8 mouse cellular contexts compared by ENCODE assay signal in genomic region chr6:13838677-13839344, GRCm38 (mm10). TPM values are rescaled to one million over a fixed set of nuclear protein-coding genes. Genes with fewer than 3 reads are reported as not detected.
DNase-seq lines count a peak whose midpoint lies in the region; ATAC-seq lines count a peak whose summit lies in the region.

No protein-coding gene starts in this region.

- peak overlapping the region; percentile 86 for H3K27ac ChIP-seq in embryonic facial prominence, embryonic 14.5 days (replicated peaks; ENCODE audit: low read depth, low read length)
- peak overlapping the region; percentile 70 for H3K27ac ChIP-seq in heart, embryonic 11.5 days (ENCODE audit: low read depth, low read length)
- H3K27ac ChIP-seq in kidney, embryonic 16.5 days (ENCODE audit: low read length) = no peak overlapping the region
- peak overlapping the region; percentile 97 for H3K27ac ChIP-seq in midbrain, embryonic 16.5 days (ENCODE audit: low read length)

- H3K9ac ChIP-seq in embryonic facial prominence, embryonic 14.5 days (ENCODE audit: low read depth, low read length) = peak overlapping the region; percentile 87
- H3K9ac ChIP-seq in heart, embryonic 11.5 days (ENCODE audit: low read depth, low read length) = peak overlapping the region; percentile 82
- H3K9ac ChIP-seq in kidney, embryonic 16.5 days (replicated peaks; ENCODE audit: low read length) = peak overlapping the region; percentile 84
- peak overlapping the region; percentile 74 for H3K9ac ChIP-seq in midbrain, embryonic 16.5 days (ENCODE audit: low read depth, low read length)

- no peaks in the 10 kb centered on the region for H3K27me3 ChIP-seq in embryonic facial prominence, embryonic 14.5 days (replicated peaks; ENCODE audit: control insufficient read depth, insufficient read depth, low read length)
- no peaks in the 10 kb centered on the region for H3K27me3 ChIP-seq in heart, embryonic 11.5 days (ENCODE audit: control insufficient read depth, insufficient read depth, low read length)
- peaks cover 15% of the 10 kb centered on the region for H3K27me3 ChIP-seq in kidney, embryonic 16.5 days (ENCODE audit: insufficient read depth, low read length)
- H3K27me3 ChIP-seq in midbrain, embryonic 16.5 days (ENCODE audit: control insufficient read depth, insufficient read depth, low read depth, low read length) = no peaks in the 10 kb centered on the region

- H3K9me3 ChIP-seq in embryonic facial prominence, embryonic 14.5 days (ENCODE audit: control insufficient read depth, low read length) = no peaks in the 10 kb centered on the region
- H3K9me3 ChIP-seq in heart, embryonic 11.5 days (replicated peaks; ENCODE audit: control insufficient read depth, low read length) = no peaks in the 10 kb centered on the region
- H3K9me3 ChIP-seq in kidney, embryonic 16.5 days (ENCODE audit: low read length) = no peaks in the 10 kb centered on the region
- no peaks in the 10 kb centered on the region for H3K9me3 ChIP-seq in midbrain, embryonic 16.5 days (replicated peaks; ENCODE audit: control insufficient read depth, low read length, poor library complexity, severe bottlenecking)

- H3K4me2 ChIP-seq in embryonic facial prominence, embryonic 14.5 days (ENCODE audit: low read depth, low read length) = peak overlapping the region; percentile 90
- peak overlapping the region; percentile 66 for H3K4me2 ChIP-seq in heart, embryonic 11.5 days
- H3K4me2 ChIP-seq in kidney, embryonic 16.5 days (replicated peaks; ENCODE audit: low read depth, low read length) = peak overlapping the region; percentile 92
- peak overlapping the region; percentile 86 for H3K4me2 ChIP-seq in midbrain, embryonic 16.5 days (ENCODE audit: low read length)

- ATAC-seq in embryonic facial prominence, embryonic 14.5 days (ENCODE audit: low read depth) = peak; percentile 94
- peak; percentile 88 for ATAC-seq in heart, embryonic 11.5 days (replicated peaks; ENCODE audit: insufficient number of reproducible peaks, low FRiP score, low TSS enrichment)
- peak; percentile 95 for ATAC-seq in kidney, embryonic 16.5 days (ENCODE audit: low FRiP score, low TSS enrichment)
- ATAC-seq in midbrain, embryonic 16.5 days = peak; percentile 90

- peak; percentile 19 to 44 for DNase-seq in spleen, adult 18-20 months
- no peak for DNase-seq in spleen, adult 12 weeks (ENCODE audit: low spot score)
- DNase-seq in embryonic facial prominence, embryonic 14.5 days (ENCODE audit: low spot score) = peak; percentile 90
- peak; percentile 52 for DNase-seq in liver
- peak; percentile 3 to 7 for DNase-seq in spleen, postnatal 14 days (ENCODE audit: low spot score in 2 of 2)

- WGBS in embryonic facial prominence, embryonic 14.5 days = 0% methylated on average over 41 of the region's 41 CpGs
- WGBS in heart, embryonic 11.5 days (ENCODE audit: insufficient replicate concordance) = under 1% methylated on average over 41 of the region's 41 CpGs
- WGBS in kidney, embryonic 16.5 days = under 1% methylated on average over 41 of the region's 41 CpGs
- 0% methylated on average over 41 of the region's 41 CpGs for WGBS in midbrain, embryonic 16.5 days

- no peaks in the 10 kb centered on the region for H3K36me3 ChIP-seq in embryonic facial prominence, embryonic 14.5 days (ENCODE audit: control insufficient read depth, insufficient read depth, low read length)
- H3K36me3 ChIP-seq in heart, embryonic 11.5 days (ENCODE audit: control insufficient read depth, insufficient read depth, low read length) = no peaks in the 10 kb centered on the region
- H3K36me3 ChIP-seq in kidney, embryonic 16.5 days (ENCODE audit: insufficient read depth, low read length) = no peaks in the 10 kb centered on the region
- no peaks in the 10 kb centered on the region for H3K36me3 ChIP-seq in midbrain, embryonic 16.5 days (ENCODE audit: control insufficient read depth, insufficient read depth, low read length)

- no peaks in the 10 kb centered on the region for H3K4me1 ChIP-seq in embryonic facial prominence, embryonic 14.5 days (ENCODE audit: control insufficient read depth, insufficient read depth, low read length)
- H3K4me1 ChIP-seq in heart, embryonic 11.5 days (ENCODE audit: control insufficient read depth, insufficient read depth, low read length) = no peaks in the 10 kb centered on the region
- no peaks in the 10 kb centered on the region for H3K4me1 ChIP-seq in kidney, embryonic 16.5 days (ENCODE audit: insufficient read depth, low read length)
- H3K4me1 ChIP-seq in midbrain, embryonic 16.5 days (ENCODE audit: control insufficient read depth, insufficient read depth, low read length) = no peaks in the 10 kb centered on the region

- H3K4me3 ChIP-seq in embryonic facial prominence, embryonic 14.5 days (ENCODE audit: low read depth, low read length) = peak overlapping the region; percentile 63
- peak overlapping the region; percentile 61 for H3K4me3 ChIP-seq in heart, embryonic 11.5 days (ENCODE audit: low read depth, low read length)
- H3K4me3 ChIP-seq in kidney, embryonic 16.5 days (ENCODE audit: low read length) = peak overlapping the region; percentile 59
- peak overlapping the region; percentile 56 for H3K4me3 ChIP-seq in midbrain, embryonic 16.5 days (ENCODE audit: low read depth, low read length)

RNA-seq across cellular contexts. Expression of gene Gpr85, which starts 0.9 kb away (rescaled TPM):
- 6.1 and 7.4 TPM in 2 replicates for polyA plus RNA-seq in embryonic facial prominence, embryonic 14.5 days (2014; fragmentation: Nextera tagmentation; extraction: Ambion mirVana)
- 6.6 and 7.2 TPM in 2 replicates for polyA plus RNA-seq in heart, embryonic 11.5 days (2014; fragmentation: Nextera tagmentation; extraction: Ambion mirVana)
- polyA plus RNA-seq in kidney, embryonic 16.5 days (2015; fragmentation: Nextera tagmentation; extraction: Ambion mirVana) = 1.3 and 1.7 TPM in 2 replicates
- polyA plus RNA-seq in midbrain, embryonic 16.5 days (2015; fragmentation: Nextera tagmentation; extraction: Ambion mirVana) = 121 and 122 TPM in 2 replicates

RNA-seq across cellular contexts. Expression of gene 2610001J05Rik, which starts 32.5 kb away (rescaled TPM):
- 82.5 and 87.2 TPM in 2 replicates for polyA plus RNA-seq in embryonic facial prominence, embryonic 14.5 days (2014; fragmentation: Nextera tagmentation; extraction: Ambion mirVana)
- polyA plus RNA-seq in heart, embryonic 11.5 days (2014; fragmentation: Nextera tagmentation; extraction: Ambion mirVana) = 93.7 and 104 TPM in 2 replicates
- 98.8 and 101 TPM in 2 replicates for polyA plus RNA-seq in kidney, embryonic 16.5 days (2015; fragmentation: Nextera tagmentation; extraction: Ambion mirVana)
- 103 and 110 TPM in 2 replicates for polyA plus RNA-seq in midbrain, embryonic 16.5 days (2015; fragmentation: Nextera tagmentation; extraction: Ambion mirVana)

Comparison
In these comparisons a context has a peak if more than half of its experiments do, and no peak if none do; other contexts are left out.
1. RNA of gene Gpr85, which starts 0.9 kb away (polyA plus RNA-seq): 121 to 122 TPM in midbrain, embryonic 16.5 days; 6.6 to 7.2 TPM in heart, embryonic 11.5 days, 6.1 to 7.4 TPM in embryonic facial prominence, embryonic 14.5 days and 1.3 to 1.7 TPM in kidney, embryonic 16.5 days; every median in the first group is over 10 times any median in the second.
2. Peak in every context shown above with its lines, with median percentiles within 50 percentile points of each other: ATAC-seq, H3K4me2 ChIP-seq, H3K4me3 ChIP-seq and H3K9ac ChIP-seq.